Mouse (Mus musculus): ENCODE results near the gene Slc25a45. TPM values are rescaled to one million over a fixed set of nuclear protein-coding genes. Genes with fewer than 3 reads are reported as not detected.
A peak's percentile ranks its signal among the peaks of the same experiment; 100 is the strongest.

Gene Slc25a45
- total and polyA plus RNA-seq, 2 experiments from 2014 or later = 1.8 to 6.0 TPM

DNA sequence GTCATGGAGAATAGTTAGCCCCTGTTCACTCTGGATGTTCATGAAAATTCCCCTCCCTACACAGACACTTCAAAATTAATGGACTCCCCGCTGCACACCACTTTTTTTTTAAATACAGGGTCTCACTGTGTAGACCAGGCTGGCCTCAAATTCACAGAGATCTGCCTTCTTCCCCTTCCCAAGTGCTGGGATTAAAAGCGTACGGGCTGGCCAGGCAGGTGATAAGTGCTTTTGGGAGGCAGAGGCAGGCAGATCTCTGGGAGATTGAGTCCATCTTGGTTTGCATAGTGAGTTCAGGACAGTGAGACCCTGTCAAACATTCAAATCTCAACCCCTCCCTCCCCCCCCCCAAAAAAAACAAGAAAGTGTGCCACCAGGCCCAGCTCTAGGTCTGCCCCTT lies 45.4 kb downstream of the Slc25a45 start:
- H3K4me2 ChIP-seq (ENCODE audit: low read depth, low read length) = no peak overlapping the region
- TF ChIP-seq CTCF (IDR thresholded peaks at IDR 0.05; ENCODE audit: low read depth) = no peak
- peaks cover 7% of the 10 kb centered on the region for H3K36me3 ChIP-seq (ENCODE audit: insufficient read depth, low read length)
- H3K4me3 ChIP-seq (ENCODE audit: low read length) = no peak overlapping the region
- no peak overlapping the region for H3K27ac ChIP-seq
- no peaks in the 10 kb centered on the region for H3K4me1 ChIP-seq (ENCODE audit: insufficient read depth, low read length)
- no peaks in the 10 kb centered on the region for H3K9me3 ChIP-seq (ENCODE audit: low read length)
- DNase-seq (ENCODE audit: low spot score) = no peak
- no peaks in the 10 kb centered on the region for H3K27me3 ChIP-seq (ENCODE audit: insufficient read depth, low read length)
- H3K9ac ChIP-seq (replicated peaks; ENCODE audit: low read length) = 0 out of 2 replicates have a peak overlapping the region, but pooled peaks have one; percentile 24
- 98% methylated on average over 3 of the region's 3 CpGs for WGBS
- no peak for ATAC-seq

DNA sequence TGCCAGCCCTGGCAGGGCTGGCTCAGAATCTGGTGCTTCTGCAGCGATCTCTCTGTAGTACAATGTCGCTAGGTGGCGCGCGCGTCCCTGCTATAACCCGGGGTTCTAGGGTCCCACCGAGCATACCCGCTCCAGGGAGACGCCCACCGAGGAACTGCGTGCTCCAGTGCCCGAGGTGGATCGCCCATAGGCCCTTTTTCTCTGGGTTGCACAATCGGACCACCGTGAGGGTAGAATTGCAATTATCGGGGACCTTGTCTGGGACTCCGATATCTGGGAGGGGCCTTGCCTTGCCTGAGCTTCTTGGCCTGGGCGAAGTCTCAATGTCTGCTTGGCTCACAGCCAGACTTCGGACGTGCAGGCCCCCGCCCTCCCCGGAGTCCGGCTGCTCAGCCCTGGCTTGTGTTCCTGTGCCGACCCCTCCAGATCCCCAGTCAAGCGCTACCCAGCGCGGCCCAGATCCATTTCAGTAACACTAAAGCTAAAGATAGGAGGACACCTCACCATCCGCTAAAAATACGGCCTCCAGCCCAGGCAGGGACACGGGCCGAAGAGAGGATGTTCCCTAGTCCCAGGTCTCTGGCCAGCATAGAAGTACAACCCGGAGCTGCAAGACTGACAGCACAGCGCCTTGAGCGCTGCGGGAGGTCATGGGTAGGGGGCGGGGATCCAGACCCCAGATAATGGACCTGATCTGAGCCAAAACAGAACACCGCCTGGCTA lies 46.5 kb downstream of the Slc25a45 start:
- ATAC-seq = peak; percentile 80

DNA sequence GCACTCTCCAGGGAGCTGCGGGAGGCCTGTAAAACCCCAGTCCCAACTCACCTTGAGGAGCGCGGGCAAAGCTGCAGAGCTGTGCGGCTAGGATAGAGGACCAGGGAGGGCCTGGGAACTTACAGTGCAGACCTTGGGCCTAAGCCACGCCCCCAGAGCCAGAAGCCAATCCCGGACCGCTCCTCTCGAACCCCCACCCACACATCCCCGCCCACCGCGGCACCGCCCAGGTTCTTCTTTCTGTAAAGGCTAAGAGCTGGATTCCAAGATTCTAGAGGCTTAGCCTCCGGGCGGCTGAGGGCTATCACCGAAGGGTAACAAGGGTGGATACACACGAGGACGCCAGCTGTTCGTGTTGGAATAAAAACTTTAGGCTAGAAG lies 47.1 kb downstream of the Slc25a45 start, which contains the start of gene Cdc42ep2:
Gene Cdc42ep2, minus strand, starts transcription at position 104 of the 381 bp plus-strand sequence.
- Histone ChIP-seq H3K4me2 (ENCODE audit: low read depth, low read length) (peak within 1 kb of the TSS; percentile 92), H3K4me1 (ENCODE audit: insufficient read depth, low read length) (no peaks in the 10 kb centered on the region), H3K36me3 (ENCODE audit: insufficient read depth, low read length) (no peaks in the 10 kb centered on the region), H3K4me3 (ENCODE audit: low read length) (peak within 1 kb of the TSS; percentile 66), H3K9ac (replicated peaks; ENCODE audit: low read length) (peak within 1 kb of the TSS; percentile 66), H3K9me3 (ENCODE audit: low read length) (no peaks in the 10 kb centered on the region), H3K27me3 (ENCODE audit: insufficient read depth, low read length) (no peaks in the 10 kb centered on the region), H3K27ac (peak within 1 kb of the TSS; percentile 82)
- TF ChIP-seq CTCF (IDR thresholded peaks at IDR 0.05; ENCODE audit: low read depth) = no peak
- WGBS = under 1% methylated on average over 18 of the region's 18 CpGs
- ATAC-seq (peak; percentile 94), DNase-seq (ENCODE audit: low spot score) (peak; percentile 96)

More for the DNA sequence above, 46.5 kb downstream of the Slc25a45 start:
- Histone ChIP-seq H3K4me2 (ENCODE audit: low read depth, low read length) (peak overlapping the region; percentile 92), H3K36me3 (ENCODE audit: insufficient read depth, low read length) (no peaks in the 10 kb centered on the region), H3K9ac (replicated peaks; ENCODE audit: low read length) (peak overlapping the region; percentile 66), H3K9me3 (ENCODE audit: low read length) (no peaks in the 10 kb centered on the region), H3K27ac (peak overlapping the region; percentile 82), H3K27me3 (ENCODE audit: insufficient read depth, low read length) (no peaks in the 10 kb centered on the region), H3K4me3 (ENCODE audit: low read length) (peak overlapping the region; percentile 66), H3K4me1 (ENCODE audit: insufficient read depth, low read length) (no peaks in the 10 kb centered on the region)
- under 1% methylated on average over 38 of the region's 38 CpGs for WGBS
- peak; percentile 88 for TF ChIP-seq CTCF (IDR thresholded peaks at IDR 0.05; ENCODE audit: low read depth)
- peak; percentile 96 for DNase-seq (ENCODE audit: low spot score)

DNA sequence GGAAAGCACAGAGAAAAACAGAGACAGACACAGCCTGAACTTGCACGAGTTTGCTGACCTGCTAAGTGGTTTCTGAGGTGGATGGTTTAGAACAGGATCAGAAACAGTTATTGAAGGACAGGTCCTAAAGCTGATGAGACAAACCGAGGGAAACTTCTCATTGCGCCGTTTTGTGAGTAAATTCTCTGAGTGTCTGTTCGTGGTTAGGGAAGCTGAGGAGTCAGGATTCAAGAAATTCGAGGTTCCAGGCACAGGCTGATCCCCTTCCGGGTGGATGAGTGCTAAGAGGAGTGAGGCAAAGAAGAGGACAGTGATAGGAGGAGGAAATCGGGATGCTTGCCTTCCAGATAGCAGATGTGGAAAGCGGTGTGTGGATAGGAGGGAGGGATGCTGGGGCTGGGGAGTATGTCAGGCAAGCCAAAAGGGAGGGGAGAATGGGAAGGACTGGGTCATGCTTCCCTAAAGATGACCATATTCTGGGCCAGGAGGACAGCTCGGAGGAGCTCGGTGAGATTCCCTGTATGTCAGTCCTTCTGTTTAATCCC lies 47.8 kb downstream of the Slc25a45 start:
- Histone ChIP-seq H3K9ac (replicated peaks; ENCODE audit: low read length) (peak overlapping the region; percentile 52), H3K27ac (peak overlapping the region; percentile 82), H3K27me3 (ENCODE audit: insufficient read depth, low read length) (no peaks in the 10 kb centered on the region), H3K36me3 (ENCODE audit: insufficient read depth, low read length) (no peaks in the 10 kb centered on the region), H3K9me3 (ENCODE audit: low read length) (no peaks in the 10 kb centered on the region), H3K4me1 (ENCODE audit: insufficient read depth, low read length) (no peaks in the 10 kb centered on the region), H3K4me3 (ENCODE audit: low read length) (peak overlapping the region; percentile 66), H3K4me2 (ENCODE audit: low read depth, low read length) (peak overlapping the region; percentile 92)
- DNase-seq (ENCODE audit: low spot score) (no peak), ATAC-seq (no peak)
- no peak for TF ChIP-seq CTCF (IDR thresholded peaks at IDR 0.05; ENCODE audit: low read depth)
- WGBS = 25% methylated on average over 11 of the region's 11 CpGs

DNA sequence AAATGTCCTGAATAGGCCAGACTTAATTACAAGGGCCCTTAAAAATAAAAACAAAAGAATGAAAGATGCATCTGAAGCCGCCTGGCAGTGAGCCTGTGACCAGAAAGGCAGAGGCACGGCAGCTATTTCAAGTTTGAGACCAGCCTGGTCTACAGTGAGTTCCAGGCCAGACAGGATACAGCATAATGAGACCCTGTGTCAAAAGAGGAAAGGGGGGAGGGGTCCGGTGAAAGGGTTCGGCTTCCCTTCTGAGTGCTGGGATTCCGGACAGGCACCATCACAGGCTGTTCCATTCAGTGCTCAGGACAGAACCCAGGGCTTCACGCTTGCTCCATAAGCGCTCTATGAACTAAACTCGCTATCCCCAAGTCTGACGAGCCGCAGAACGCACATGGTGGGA lies 49.4 kb downstream of the Slc25a45 start:
- Histone ChIP-seq H3K4me2 (ENCODE audit: low read depth, low read length) (no peak overlapping the region), H3K36me3 (ENCODE audit: insufficient read depth, low read length) (no peaks in the 10 kb centered on the region), H3K4me3 (ENCODE audit: low read length) (no peak overlapping the region), H3K27me3 (ENCODE audit: insufficient read depth, low read length) (no peaks in the 10 kb centered on the region), H3K27ac (no peak overlapping the region), H3K4me1 (ENCODE audit: insufficient read depth, low read length) (no peaks in the 10 kb centered on the region), H3K9ac (replicated peaks; ENCODE audit: low read length) (no peak overlapping the region), H3K9me3 (ENCODE audit: low read length) (no peaks in the 10 kb centered on the region)
- no peak for ATAC-seq
- 74% methylated on average over 11 of the region's 11 CpGs for WGBS
- DNase-seq (ENCODE audit: low spot score) = no peak
- no peak for TF ChIP-seq CTCF (IDR thresholded peaks at IDR 0.05; ENCODE audit: low read depth)

DNA sequence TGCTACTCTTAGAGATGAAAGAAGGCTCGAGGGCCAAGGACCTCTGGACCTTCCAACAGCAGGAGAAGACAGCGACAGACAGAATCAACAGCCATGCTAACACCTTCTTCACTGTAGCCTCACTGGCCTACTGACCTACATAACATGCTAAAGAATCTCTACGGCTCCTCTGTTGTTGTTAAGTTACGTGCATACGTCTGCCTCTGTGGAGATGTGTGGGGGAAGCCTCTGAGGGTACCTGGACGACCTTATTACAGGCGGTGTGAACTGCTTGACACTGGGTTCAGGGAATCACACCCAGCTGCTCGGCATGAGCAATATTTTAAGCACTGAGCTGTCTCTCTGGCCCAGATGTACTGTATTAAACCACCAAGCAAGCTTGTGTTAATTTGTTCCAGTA lies 49.9 kb downstream of the Slc25a45 start:
- Histone ChIP-seq H3K4me3 (ENCODE audit: low read length) (no peak overlapping the region), H3K9ac (replicated peaks; ENCODE audit: low read length) (no peak overlapping the region), H3K4me2 (ENCODE audit: low read depth, low read length) (no peak overlapping the region), H3K27ac (no peak overlapping the region), H3K9me3 (ENCODE audit: low read length) (no peaks in the 10 kb centered on the region), H3K4me1 (ENCODE audit: insufficient read depth, low read length) (no peaks in the 10 kb centered on the region), H3K36me3 (ENCODE audit: insufficient read depth, low read length) (no peaks in the 10 kb centered on the region), H3K27me3 (ENCODE audit: insufficient read depth, low read length) (no peaks in the 10 kb centered on the region)
- ATAC-seq (no peak), DNase-seq (ENCODE audit: low spot score) (no peak)
- TF ChIP-seq CTCF (IDR thresholded peaks at IDR 0.05; ENCODE audit: low read depth) = no peak
- 71% methylated on average over 8 of the region's 8 CpGs for WGBS

DNA sequence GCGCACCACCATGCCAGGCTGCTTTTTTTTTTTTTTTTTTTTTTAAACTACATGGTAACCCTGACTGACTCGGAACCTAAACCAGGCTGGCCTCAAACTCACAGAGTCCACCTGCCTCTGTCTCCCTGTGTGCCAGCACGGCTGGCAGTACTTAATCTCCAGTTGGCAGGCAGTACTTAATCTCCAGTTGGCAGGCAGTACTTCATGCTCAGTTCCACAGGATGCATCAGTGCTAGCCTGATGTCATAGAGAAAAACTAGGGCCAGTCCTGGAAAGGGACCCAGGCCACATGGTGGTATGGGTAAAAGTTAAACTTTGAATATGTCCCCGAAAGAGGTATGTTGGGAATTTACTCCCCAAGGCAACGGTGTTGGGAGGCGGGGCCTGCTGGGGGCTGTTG lies 50.5 kb downstream of the Slc25a45 start:
- no peak for TF ChIP-seq CTCF (IDR thresholded peaks at IDR 0.05; ENCODE audit: low read depth)
- Histone ChIP-seq H3K9me3 (ENCODE audit: low read length) (no peaks in the 10 kb centered on the region), H3K27ac (no peak overlapping the region), H3K4me3 (ENCODE audit: low read length) (no peak overlapping the region), H3K36me3 (ENCODE audit: insufficient read depth, low read length) (no peaks in the 10 kb centered on the region), H3K4me1 (ENCODE audit: insufficient read depth, low read length) (no peaks in the 10 kb centered on the region), H3K4me2 (ENCODE audit: low read depth, low read length) (no peak overlapping the region), H3K9ac (replicated peaks; ENCODE audit: low read length) (no peak overlapping the region), H3K27me3 (ENCODE audit: insufficient read depth, low read length) (no peaks in the 10 kb centered on the region)
- 78% methylated on average over 6 of the region's 6 CpGs for WGBS
- ATAC-seq (no peak), DNase-seq (ENCODE audit: low spot score) (no peak)

All from hindbrain, postnatal 0 days (tissue).